Mouse (Mus musculus) cerebellum, adult 11-12 months (tissue): ENCODE results near the gene Sart3.

ENCODE experiments used
- DNase-seq: peaks from one replicate; pipeline ENCODE4 v3.0.0; 2022

Gene Sart3

DNA sequence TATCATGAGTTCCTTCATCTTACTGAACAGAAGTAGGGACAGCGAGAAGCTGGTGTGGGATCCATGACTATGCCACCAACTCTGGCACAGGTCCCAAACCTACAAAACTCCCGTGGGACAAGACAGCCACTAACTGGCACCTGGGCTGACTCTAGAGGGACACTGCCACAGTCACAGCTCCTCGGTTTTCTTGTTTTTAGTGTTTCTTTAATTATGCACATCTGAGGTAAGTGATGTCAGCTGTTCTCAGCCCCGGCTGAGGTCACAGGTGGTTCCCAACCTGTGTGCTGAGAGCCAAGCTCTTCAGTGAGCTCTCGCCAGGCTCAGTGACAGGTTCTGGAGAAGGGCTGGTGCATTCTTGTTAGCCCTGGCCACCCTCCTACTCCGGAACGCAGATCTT lies 7.9 kb downstream of the Sart3 start:
- DNase-seq, result no peak

DNA sequence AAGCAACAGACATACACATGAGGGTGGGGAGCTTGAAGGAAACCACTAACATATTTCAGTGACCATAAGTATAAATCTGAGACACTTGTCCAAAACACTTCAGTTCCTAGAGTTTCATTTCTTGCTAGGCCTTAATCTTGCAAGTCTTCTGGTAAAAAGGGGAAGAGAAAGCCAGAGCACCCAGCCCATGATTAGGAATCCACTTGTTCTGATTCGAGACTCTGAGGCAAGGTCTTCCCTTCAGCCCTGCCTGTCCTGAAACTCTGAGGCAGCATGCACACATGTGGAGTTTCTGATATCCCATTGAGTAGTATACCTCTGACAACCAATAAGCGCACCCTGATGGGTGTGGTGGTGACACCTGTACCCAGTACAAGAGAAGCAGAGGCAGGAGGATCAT lies 10.7 kb downstream of the Sart3 start:
- no peak for DNase-seq

GRCm38 (mm10) chr5:113755347-113756030 lies 16.8 kb downstream of the Sart3 start:
- DNase-seq, result no peak

- no peak for DNase-seq
These were observed 20.7 kb downstream of the Sart3 start for GRCm38 (mm10) chr5:113751521-113752157.

GRCm38 (mm10) chr5:113748556-113749331 lies 23.6 kb downstream of the Sart3 start:
- DNase-seq, result no peak

- no peak for DNase-seq
These were observed 24.7 kb downstream of the Sart3 start for GRCm38 (mm10) chr5:113747629-113748028.

GRCm38 (mm10) chr5:113737607-113738237 lies 34.6 kb downstream of the Sart3 start:
- DNase-seq, result peak; percentile 57

GRCm38 (mm10) chr5:113736522-113737164 lies 35.7 kb downstream of the Sart3 start:
- peak; percentile 62 for DNase-seq

DNA sequence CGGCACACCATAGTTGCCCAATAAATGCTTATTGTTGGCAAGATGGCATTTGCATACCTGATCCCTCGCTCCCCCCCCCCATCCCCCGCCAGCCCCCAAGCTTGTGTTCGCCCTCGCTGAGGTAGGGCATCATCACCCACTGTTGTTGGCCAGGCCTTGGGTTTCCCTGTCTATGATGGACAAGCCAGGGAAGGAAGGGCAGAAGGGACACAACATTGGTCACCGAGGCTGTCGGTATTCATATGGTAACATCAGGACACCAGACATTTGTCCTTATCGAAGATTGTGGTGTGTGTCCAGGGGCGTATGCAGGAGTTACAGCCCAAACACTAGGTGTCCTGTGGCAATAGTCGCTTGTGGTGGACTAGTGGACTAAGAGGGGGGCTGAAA lies 36.2 kb downstream of the Sart3 start:
- no peak for DNase-seq

DNA sequence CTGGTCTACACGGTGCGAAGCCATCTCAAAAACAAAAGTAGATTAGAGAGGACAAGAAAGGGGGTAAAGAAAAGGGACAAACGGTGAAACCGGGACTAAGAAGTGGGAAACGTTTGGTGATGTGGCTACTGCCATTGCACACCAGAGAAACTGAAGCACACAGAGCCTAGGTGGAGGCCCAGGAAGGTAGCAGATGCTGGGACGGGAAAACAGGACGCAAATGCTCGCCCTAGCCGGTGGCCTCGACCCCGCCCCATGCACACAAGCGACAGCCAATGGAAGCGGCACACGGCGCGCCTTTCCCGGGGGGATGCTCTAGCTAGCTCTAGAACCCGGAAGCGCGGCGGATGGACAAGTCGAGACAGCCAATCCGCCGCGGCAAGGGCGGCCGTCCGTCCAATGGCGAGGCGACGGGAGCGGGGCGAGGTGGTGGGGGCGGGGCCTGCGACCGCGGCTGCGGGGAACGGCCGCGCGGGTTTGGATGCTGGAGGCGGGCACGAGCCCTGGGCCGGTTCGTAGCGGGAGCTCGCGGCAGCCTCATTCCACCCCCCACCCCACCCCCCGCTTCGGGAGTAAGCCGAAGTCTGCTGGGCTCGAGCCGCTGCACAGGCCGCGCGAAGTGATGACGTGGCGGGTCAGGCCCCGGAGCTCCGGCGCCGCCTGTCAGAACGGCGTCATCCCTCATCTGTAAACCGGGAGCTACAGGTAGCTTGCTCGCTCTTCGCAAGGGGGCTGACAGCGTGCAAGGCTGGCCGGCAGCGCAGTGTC lies 36.8 kb downstream of the Sart3 start, which contains the start of gene Ficd:
Gene Ficd, plus strand, starts transcription at position 459 of the 768 bp plus-strand sequence.
- DNase-seq, result peak; percentile 95

GRCm38 (mm10) chr5:113735023-113735344 lies 37.3 kb downstream of the Sart3 start:
- no peak for DNase-seq

GRCm38 (mm10) chr5:113734376-113734775 lies 37.9 kb downstream of the Sart3 start:
- no peak for DNase-seq

GRCm38 (mm10) chr5:113732182-113732581 lies 40.1 kb downstream of the Sart3 start:
- DNase-seq, result no peak

GRCm38 (mm10) chr5:113731174-113731573 lies 41.1 kb downstream of the Sart3 start:
- DNase-seq, result no peak

DNA sequence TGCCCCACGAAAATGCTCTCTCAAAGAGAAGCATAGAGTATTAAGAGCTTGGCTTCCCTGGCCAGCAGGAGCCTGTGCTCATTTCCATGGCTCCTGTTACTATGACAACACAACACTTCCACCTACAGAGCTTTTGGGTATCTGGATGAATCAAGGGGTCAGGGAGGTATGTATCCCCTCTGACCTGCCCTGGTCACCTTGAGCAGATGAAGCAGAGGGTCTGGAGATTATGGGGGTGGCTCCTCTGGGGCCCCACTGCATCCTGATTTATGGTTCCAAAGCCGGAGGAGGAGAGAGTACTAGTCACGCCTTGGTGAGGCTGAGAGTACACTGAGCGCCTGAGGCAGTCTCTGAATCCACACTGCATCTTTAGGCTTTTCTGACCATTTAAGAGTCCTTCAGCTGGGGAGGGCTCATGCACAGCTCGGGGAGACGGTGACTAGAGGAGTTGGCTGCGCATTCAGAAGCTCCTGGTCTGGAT lies 41.6 kb downstream of the Sart3 start:
- DNase-seq, result no peak

GRCm38 (mm10) chr5:113728691-113729090 lies 43.6 kb downstream of the Sart3 start:
- no peak for DNase-seq

DNA sequence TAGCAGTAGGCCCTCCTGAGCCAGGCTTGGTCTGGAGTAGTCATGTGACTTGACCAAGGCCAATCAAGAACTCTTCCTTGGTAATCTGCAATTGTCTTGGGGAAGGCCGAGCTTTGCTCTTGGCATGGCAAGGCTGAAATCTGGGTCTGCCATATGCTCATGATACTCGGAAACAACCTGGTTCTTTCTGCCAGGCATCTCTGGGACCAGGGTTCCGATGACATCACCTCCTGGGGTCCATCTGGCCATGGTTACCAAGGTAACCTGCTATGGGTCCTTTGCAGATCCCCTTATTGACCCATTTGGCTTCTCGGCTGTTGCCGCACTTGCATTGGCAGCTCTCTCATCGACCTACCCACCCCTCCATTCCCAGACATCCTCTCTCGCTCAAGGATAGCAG lies 44.3 kb downstream of the Sart3 start:
- peak; percentile 99 for DNase-seq

DNA sequence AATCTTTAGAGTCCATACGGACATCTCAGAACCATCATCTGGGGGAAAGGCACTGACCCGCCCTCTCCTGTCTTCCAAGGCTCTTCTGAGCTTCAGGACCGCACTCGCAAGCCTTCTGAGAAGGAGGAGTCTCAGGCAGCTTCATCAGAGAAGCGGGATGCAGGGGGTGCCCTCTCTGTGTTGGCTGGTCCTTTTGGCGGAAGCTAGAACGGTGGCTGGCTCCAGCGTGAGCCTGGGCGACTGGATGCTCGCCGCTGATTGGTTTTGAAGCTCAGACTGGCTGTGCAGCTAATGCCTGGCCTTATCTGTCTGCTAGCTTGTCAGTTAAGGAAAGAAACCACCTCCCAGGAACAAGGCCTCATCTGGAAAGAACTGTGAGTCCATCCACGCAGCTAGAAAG lies 45.1 kb downstream of the Sart3 start:
- DNase-seq, result peak; percentile 87

DNA sequence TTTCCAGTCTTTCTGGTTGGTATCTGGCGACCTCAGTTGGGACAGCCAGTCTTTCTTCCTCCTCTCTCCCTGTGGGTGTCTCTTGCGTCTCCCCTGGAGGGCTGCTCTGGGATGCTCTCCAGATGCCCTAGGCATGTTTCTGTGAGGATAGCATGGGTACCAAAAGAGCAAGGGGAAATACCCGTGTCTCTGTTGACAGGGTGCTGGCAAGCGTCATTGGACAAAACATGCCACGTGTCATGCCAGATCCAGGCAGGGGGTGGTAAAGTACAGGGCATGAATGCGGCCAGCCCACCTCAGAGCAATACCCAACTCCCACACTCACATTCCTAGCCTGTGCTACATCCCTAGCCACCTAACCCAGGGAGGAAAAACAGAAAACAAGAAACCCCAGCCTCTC lies 45.7 kb downstream of the Sart3 start:
- peak; percentile 79 for DNase-seq

GRCm38 (mm10) chr5:113725417-113725816 lies 46.9 kb downstream of the Sart3 start:
- DNase-seq, result peak; percentile 51

DNA sequence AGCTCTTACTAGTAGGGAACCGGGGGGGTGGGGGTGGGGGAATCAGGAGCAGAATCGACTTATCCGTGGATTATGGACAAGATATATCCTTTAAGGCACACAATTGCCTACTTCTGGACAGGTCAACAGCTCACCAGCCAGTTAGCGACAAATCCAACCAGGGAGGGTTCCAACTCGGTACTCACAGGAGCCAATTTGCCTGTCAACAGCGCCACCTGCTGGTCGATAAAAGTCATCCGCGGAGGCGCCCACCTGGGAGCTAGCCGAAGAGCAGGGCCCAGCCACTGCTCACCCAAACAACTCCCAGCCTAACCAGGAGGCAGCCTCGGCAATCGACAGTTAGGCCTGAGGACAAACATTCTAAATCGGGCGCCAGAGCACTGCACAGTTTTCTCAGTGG lies 47.9 kb downstream of the Sart3 start, which contains the start of gene 1700069L16Rik:
Gene 1700069L16Rik, minus strand, starts transcription at position 327 of the 400 bp plus-strand sequence.
- peak; percentile 94 for DNase-seq
